Mouse (Mus musculus): ENCODE measurements around the gene Pde7b.

DNA sequence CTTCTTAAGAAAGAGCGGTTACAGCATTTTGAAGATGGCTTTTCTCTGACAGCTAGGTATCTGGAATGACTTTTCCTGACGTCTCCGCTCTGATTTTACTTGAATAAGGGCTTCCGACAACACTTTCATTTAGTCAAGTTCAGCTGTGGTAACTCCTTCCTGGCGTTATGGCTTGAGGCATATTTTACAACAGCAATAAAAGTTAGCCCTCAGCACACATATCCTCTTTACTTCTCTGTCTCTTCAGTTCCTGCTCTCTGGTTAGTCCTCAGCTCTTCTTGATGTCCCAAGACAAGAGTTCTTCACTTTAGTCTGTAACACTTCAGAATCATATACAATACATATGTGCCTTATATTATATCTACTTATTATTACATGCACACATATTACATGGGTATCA, 251.4 kb downstream of the Pde7b start:
- TF ChIP-seq POLR2A (IDR thresholded peaks at IDR 0.05; ENCODE audit: insufficient read depth, low read depth, low read length) (no peak), CTCF (IDR thresholded peaks at IDR 0.05) (no peak)
